Mouse (Mus musculus): ENCODE data around the gene Sh3bgrl3. TPM values are rescaled to one million over a fixed set of nuclear protein-coding genes. Genes with fewer than 3 reads are reported as not detected.

The Sh3bgrl3 gene
- polyA plus RNA-seq, 1 experiment from 2014 or later, result 220 TPM

DNA sequence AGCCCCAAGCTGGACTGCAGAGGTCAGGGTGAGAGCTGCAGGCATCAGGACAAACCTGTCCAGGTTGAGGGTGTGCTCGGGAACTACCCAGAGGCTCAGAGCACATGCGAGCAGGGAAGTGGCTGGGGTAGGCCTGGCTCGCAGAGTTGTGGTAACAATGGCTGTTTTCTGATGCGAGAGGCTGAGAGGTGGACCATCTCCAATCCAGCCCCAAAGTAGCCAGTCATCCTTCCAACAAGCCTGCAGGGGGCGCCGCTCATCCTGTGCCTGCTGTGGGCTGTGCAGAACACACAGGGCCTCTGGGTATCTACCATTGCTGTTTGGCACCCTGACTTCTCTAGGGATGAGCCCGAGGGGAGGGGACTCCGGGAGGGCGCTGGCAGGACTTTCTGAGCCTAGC is 8.9 kb downstream of the Sh3bgrl3 start:
- H3K36me3 ChIP-seq (ENCODE audit: control insufficient read depth, insufficient read depth, low read length), result no peaks in the 10 kb centered on the region
- ATAC-seq (replicated peaks; ENCODE audit: insufficient number of reproducible peaks, low FRiP score, low TSS enrichment), result no peak
- H3K4me2 ChIP-seq, result no peak overlapping the region
- no peak overlapping the region for H3K4me3 ChIP-seq (ENCODE audit: low read depth, low read length)
- no peak overlapping the region for H3K27ac ChIP-seq (ENCODE audit: low read depth, low read length)
- H3K9ac ChIP-seq (ENCODE audit: low read depth, low read length), result no peak overlapping the region
- no peaks in the 10 kb centered on the region for H3K9me3 ChIP-seq (replicated peaks; ENCODE audit: control insufficient read depth, low read length)
- no peaks in the 10 kb centered on the region for H3K27me3 ChIP-seq (ENCODE audit: control insufficient read depth, insufficient read depth, low read length)
- 66% methylated on average over 9 of the region's 9 CpGs for WGBS (ENCODE audit: insufficient replicate concordance)
- H3K4me1 ChIP-seq (ENCODE audit: control insufficient read depth, insufficient read depth, low read length), result peaks cover 4% of the 10 kb centered on the region; the same call in 1 of the 2 replicates

GRCm38 (mm10) chr4:134119042-134119441 is 9.5 kb downstream of the Sh3bgrl3 start:
- Histone ChIP-seq H3K27ac (ENCODE audit: low read depth, low read length) (no peak overlapping the region), H3K4me3 (ENCODE audit: low read depth, low read length) (no peak overlapping the region)

DNA sequence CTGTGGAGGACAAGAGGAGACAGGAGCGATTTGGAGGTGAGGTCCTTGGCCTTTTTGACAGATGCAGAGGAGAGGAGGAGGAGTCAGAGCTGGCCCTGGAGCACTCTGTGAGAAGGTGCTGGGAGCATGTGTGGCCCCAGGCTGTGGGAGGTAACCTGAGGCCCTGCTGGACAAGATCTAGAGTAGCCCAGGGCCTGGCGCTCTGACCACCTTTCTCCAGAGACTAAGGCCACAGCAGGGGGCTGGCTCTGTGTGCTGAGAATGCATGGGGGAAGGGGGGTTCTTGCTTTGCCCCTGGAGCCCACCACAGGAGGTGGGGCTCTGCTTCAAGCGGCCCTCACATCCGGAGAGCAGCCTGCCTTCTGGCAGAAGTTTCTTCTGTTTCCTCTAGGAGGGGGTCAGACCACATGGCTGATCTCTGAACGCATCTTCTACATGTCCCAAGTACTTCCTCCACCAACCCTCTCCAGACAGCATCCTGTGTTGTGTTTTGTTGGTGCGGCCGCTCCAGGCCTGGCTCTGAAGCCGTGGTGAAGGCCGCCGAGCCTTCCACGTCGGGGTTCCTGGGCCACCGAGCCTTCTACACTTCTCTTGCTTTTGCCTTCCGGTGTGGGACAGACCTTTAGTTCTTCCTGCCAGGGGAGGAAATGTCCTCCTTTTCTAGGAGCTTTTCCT is 10.3 kb downstream of the Sh3bgrl3 start:
- H3K4me2 ChIP-seq, result no peak overlapping the region
- 59% methylated on average over 14 of the region's 14 CpGs for WGBS (ENCODE audit: insufficient replicate concordance)
- H3K4me3 ChIP-seq (ENCODE audit: low read depth, low read length), result no peak overlapping the region
- peaks cover 3% of the 10 kb centered on the region; the same call in 1 of the 2 replicates for H3K4me1 ChIP-seq (ENCODE audit: control insufficient read depth, insufficient read depth, low read length)
- H3K9me3 ChIP-seq (replicated peaks; ENCODE audit: control insufficient read depth, low read length), result no peaks in the 10 kb centered on the region
- H3K9ac ChIP-seq (ENCODE audit: low read depth, low read length), result no peak overlapping the region
- no peak overlapping the region for H3K27ac ChIP-seq (ENCODE audit: low read depth, low read length)
- no peak for ATAC-seq (replicated peaks; ENCODE audit: insufficient number of reproducible peaks, low FRiP score, low TSS enrichment)
- no peaks in the 10 kb centered on the region for H3K27me3 ChIP-seq (ENCODE audit: control insufficient read depth, insufficient read depth, low read length)
- no peaks in the 10 kb centered on the region for H3K36me3 ChIP-seq (ENCODE audit: control insufficient read depth, insufficient read depth, low read length)

More at GRCm38 (mm10) chr4:134119042-134119441, 9.5 kb downstream of the Sh3bgrl3 start:
- Histone ChIP-seq H3K4me1 (ENCODE audit: control insufficient read depth, insufficient read depth, low read length) (peaks cover 1% of the 10 kb centered on the region; the same call in 1 of the 2 replicates), H3K9ac (ENCODE audit: low read depth, low read length) (no peak overlapping the region), H3K27me3 (ENCODE audit: control insufficient read depth, insufficient read depth, low read length) (no peaks in the 10 kb centered on the region), H3K36me3 (ENCODE audit: control insufficient read depth, insufficient read depth, low read length) (no peaks in the 10 kb centered on the region), H3K9me3 (replicated peaks; ENCODE audit: control insufficient read depth, low read length) (no peaks in the 10 kb centered on the region), H3K4me2 (no peak overlapping the region)
- 69% methylated on average over 5 of the region's 5 CpGs for WGBS (ENCODE audit: insufficient replicate concordance)
- no peak for ATAC-seq (replicated peaks; ENCODE audit: insufficient number of reproducible peaks, low FRiP score, low TSS enrichment)

DNA sequence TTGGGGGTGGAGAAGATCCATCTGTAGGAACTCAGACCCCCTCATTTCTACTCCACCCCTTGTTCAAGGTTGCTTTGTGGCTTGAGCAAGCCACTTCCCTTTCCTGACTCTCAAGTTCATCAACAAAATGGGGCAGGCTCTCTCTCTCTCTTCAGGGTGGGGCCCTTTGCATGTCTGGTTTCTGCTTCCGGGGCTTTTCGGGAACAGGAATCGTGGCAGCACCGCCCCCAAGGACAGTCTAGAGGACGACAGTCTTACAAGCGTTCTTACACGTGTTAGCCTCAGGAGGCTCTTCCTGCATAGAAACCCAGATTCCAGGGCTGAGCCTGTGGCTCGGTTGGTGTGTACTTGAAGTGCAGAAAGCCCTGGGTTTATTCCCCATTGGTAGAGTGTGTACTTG is 11.6 kb downstream of the Sh3bgrl3 start:
- Histone ChIP-seq H3K4me1 (ENCODE audit: control insufficient read depth, insufficient read depth, low read length) (peaks cover 4% of the 10 kb centered on the region; the same call in 1 of the 2 replicates), H3K4me2 (no peak overlapping the region), H3K36me3 (ENCODE audit: control insufficient read depth, insufficient read depth, low read length) (no peaks in the 10 kb centered on the region), H3K4me3 (ENCODE audit: low read depth, low read length) (no peak overlapping the region), H3K27me3 (ENCODE audit: control insufficient read depth, insufficient read depth, low read length) (no peaks in the 10 kb centered on the region), H3K9me3 (replicated peaks; ENCODE audit: control insufficient read depth, low read length) (no peaks in the 10 kb centered on the region), H3K27ac (ENCODE audit: low read depth, low read length) (no peak overlapping the region), H3K9ac (ENCODE audit: low read depth, low read length) (no peak overlapping the region)
- ATAC-seq (replicated peaks; ENCODE audit: insufficient number of reproducible peaks, low FRiP score, low TSS enrichment), result no peak
- WGBS (ENCODE audit: insufficient replicate concordance), result 60% methylated on average over 8 of the region's 8 CpGs

- ATAC-seq (replicated peaks; ENCODE audit: insufficient number of reproducible peaks, low FRiP score, low TSS enrichment), result no peak
- Histone ChIP-seq H3K9me3 (replicated peaks; ENCODE audit: control insufficient read depth, low read length) (no peaks in the 10 kb centered on the region), H3K9ac (ENCODE audit: low read depth, low read length) (no peak overlapping the region), H3K4me2 (no peak overlapping the region), H3K27me3 (ENCODE audit: control insufficient read depth, insufficient read depth, low read length) (no peaks in the 10 kb centered on the region), H3K36me3 (ENCODE audit: control insufficient read depth, insufficient read depth, low read length) (no peaks in the 10 kb centered on the region), H3K4me3 (ENCODE audit: low read depth, low read length) (no peak overlapping the region), H3K27ac (ENCODE audit: low read depth, low read length) (no peak overlapping the region), H3K4me1 (ENCODE audit: control insufficient read depth, insufficient read depth, low read length) (peaks cover 4% of the 10 kb centered on the region)
- 78% methylated on average over 2 of the region's 2 CpGs for WGBS (ENCODE audit: insufficient replicate concordance)
These were observed 12.1 kb downstream of the Sh3bgrl3 start for GRCm38 (mm10) chr4:134116501-134116900.

DNA sequence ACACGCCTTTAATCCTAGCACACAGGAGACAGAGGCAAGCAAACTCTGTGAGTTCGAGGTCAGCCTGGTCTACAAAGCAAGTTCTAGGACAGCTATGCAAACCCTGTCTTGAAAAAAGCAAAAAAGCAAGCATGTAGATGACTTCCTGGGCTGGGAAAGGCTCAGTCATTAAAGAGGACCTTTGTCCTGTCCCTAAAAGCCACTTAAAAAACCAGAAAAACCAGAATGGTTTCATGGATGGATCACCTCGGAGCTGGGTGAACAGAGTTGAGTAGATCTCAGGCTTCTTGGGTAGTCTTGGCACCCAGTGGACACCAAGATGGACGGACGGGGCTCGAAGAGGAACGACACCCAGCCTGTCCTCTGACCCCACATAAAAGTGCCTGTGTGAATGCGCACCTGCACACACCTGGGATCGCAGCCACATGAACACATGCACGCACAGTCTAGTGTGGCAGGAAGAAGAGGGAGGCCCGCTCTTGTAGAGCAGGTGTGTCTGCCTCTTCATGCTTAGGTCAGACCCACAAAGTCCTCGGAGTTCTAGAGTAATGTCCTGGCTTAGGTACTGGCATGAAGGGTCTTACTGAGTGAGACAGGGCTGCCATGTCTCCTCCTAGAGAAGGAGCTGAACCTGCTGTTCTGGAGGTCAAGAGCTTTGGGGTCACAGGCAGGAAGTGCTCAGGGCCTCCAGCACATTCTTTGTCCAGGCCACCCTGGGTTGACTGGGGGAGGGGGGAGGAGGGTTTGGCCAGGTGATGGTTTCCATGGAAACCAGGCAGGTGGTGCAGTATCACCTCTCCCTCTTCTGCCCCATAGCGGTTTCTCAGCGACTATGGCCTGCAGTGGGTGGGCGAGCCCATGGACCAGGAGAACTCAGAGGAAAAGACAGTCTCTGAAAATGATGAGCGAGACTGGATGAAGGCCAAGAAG is 13.1 kb downstream of the Sh3bgrl3 start:
- H3K9me3 ChIP-seq (replicated peaks; ENCODE audit: control insufficient read depth, low read length), result no peaks in the 10 kb centered on the region
- H3K27ac ChIP-seq (ENCODE audit: low read depth, low read length), result no peak overlapping the region
- H3K36me3 ChIP-seq (ENCODE audit: control insufficient read depth, insufficient read depth, low read length), result no peaks in the 10 kb centered on the region
- no peak overlapping the region for H3K4me2 ChIP-seq
- H3K27me3 ChIP-seq (ENCODE audit: control insufficient read depth, insufficient read depth, low read length), result no peaks in the 10 kb centered on the region
- ATAC-seq (replicated peaks; ENCODE audit: insufficient number of reproducible peaks, low FRiP score, low TSS enrichment), result no peak
- H3K9ac ChIP-seq (ENCODE audit: low read depth, low read length), result no peak overlapping the region
- peaks cover 7% of the 10 kb centered on the region for H3K4me1 ChIP-seq (ENCODE audit: control insufficient read depth, insufficient read depth, low read length)
- no peak overlapping the region for H3K4me3 ChIP-seq (ENCODE audit: low read depth, low read length)
- 81% methylated on average over 16 of the region's 16 CpGs for WGBS (ENCODE audit: insufficient replicate concordance)

DNA sequence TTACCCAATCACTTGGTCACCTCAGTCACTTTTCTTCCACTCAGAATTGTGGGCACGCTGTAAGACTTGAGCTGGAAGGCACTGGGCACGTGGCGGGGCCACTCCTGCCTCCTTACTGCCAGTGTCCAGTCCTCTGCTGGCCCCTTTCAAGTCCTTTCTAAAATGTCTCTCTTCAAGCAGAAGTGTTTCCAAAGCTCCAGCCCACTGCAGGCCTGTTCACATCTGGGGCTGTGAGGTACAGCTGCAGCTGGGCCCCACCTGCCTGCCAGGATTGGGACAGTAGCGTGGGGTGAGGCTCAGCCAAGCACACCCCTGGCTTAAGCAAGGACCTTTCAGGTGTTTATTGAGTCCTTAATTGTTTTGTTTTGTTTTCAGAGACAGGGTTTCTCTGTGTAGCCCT is 14.6 kb downstream of the Sh3bgrl3 start:
- no peak overlapping the region for H3K9ac ChIP-seq (ENCODE audit: low read depth, low read length)
- H3K27ac ChIP-seq (ENCODE audit: low read depth, low read length), result no peak overlapping the region
- no peak overlapping the region for H3K4me2 ChIP-seq
- ATAC-seq (replicated peaks; ENCODE audit: insufficient number of reproducible peaks, low FRiP score, low TSS enrichment), result no peak
- H3K36me3 ChIP-seq (ENCODE audit: control insufficient read depth, insufficient read depth, low read length), result no peaks in the 10 kb centered on the region
- no peaks in the 10 kb centered on the region for H3K9me3 ChIP-seq (replicated peaks; ENCODE audit: control insufficient read depth, low read length)
- 0 out of 2 replicates have a peak, but pooled peaks cover 2% of the 10 kb centered on the region for H3K27me3 ChIP-seq (ENCODE audit: control insufficient read depth, insufficient read depth, low read length)
- H3K4me3 ChIP-seq (ENCODE audit: low read depth, low read length), result no peak overlapping the region
- WGBS (ENCODE audit: insufficient replicate concordance), result 87% methylated on average over 4 of the region's 4 CpGs
- H3K4me1 ChIP-seq (ENCODE audit: control insufficient read depth, insufficient read depth, low read length), result peaks cover 10% of the 10 kb centered on the region

GRCm38 (mm10) chr4:134113356-134113994 is 15.1 kb downstream of the Sh3bgrl3 start:
- no peak overlapping the region for H3K27ac ChIP-seq (ENCODE audit: low read depth, low read length)

More at GRCm38 (mm10) chr4:134113356-134113994, 15.1 kb downstream of the Sh3bgrl3 start:
- no peaks in the 10 kb centered on the region for H3K36me3 ChIP-seq (ENCODE audit: control insufficient read depth, insufficient read depth, low read length)
- no peaks in the 10 kb centered on the region for H3K9me3 ChIP-seq (replicated peaks; ENCODE audit: control insufficient read depth, low read length)
- 0 out of 2 replicates have a peak, but pooled peaks cover 2% of the 10 kb centered on the region for H3K27me3 ChIP-seq (ENCODE audit: control insufficient read depth, insufficient read depth, low read length)
- ATAC-seq (replicated peaks; ENCODE audit: insufficient number of reproducible peaks, low FRiP score, low TSS enrichment), result no peak
- 53% methylated on average over 10 of the region's 10 CpGs for WGBS (ENCODE audit: insufficient replicate concordance)
- H3K9ac ChIP-seq (ENCODE audit: low read depth, low read length), result no peak overlapping the region
- no peak overlapping the region for H3K4me3 ChIP-seq (ENCODE audit: low read depth, low read length)
- H3K4me2 ChIP-seq, result no peak overlapping the region
- peaks cover 10% of the 10 kb centered on the region for H3K4me1 ChIP-seq (ENCODE audit: control insufficient read depth, insufficient read depth, low read length)

All from heart, embryonic 11.5 days (tissue).